Mouse (Mus musculus): ENCODE measurements around the gene Krt15.

DNA sequence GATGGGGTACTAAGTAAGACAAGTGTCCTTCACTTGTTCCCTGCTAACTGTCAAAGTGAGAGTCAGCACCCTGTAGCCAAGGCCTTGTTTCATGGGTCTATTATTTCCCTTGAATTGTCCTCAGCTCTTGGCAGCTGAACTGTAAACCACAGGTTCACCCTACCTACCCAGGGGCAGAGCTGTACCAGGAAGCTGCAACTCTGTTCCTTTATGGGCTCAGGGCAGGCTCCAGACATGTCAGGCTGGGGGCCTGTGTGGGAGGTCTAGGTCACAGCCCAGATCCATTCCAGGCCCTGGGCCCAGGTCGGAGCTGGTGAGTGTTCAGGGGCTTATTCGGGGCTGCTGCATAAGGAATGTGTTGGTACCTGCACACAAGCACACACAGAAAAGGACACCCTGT, 3.7 kb upstream of the Krt15 start:
- TF ChIP-seq POLR2A (IDR thresholded peaks at IDR 0.05; ENCODE audit: borderline replicate concordance, extremely low read depth, insufficient read depth, insufficient read length, poor library complexity, severe bottlenecking) (no peak), CTCF (IDR thresholded peaks at IDR 0.05; ENCODE audit: borderline replicate concordance, extremely low read depth, insufficient read depth, insufficient read length) (no peak)

All from brain, embryonic 14.5 days (tissue).